Mouse (Mus musculus): ENCODE measurements at regions not wholly inside any gene's neighbourhood (a gene's known extent, or its start where the extent isn't known, plus 50 kb on each side); places are given as distances from the start of the nearest gene placed in this dataset.

DNA sequence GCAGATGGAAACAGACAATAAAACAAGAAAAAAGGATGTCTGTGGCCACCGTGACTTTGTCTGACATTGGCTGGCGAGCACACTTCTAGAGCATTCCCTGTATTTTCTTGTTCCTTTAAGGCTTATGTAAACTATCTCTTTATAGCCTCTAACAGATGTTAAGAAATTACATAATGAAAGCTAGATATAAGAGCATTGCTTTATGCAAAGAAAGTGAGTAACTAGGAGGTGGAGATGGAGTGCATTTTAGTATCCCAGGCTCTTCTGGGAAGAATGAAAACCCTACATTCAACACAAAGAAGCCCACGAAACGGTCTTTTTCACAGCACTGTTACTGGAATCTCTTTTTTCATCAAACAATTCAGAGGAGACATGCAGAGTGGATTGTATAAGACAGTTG, 304.4 kb downstream of the Adamts20 start:
- TF ChIP-seq CTCF (IDR thresholded peaks at IDR 0.05; ENCODE audit: low read depth) (no peak), EP300 (IDR thresholded peaks at IDR 0.05; ENCODE audit: low read depth) (no peak)
